15 mouse cellular contexts compared by ENCODE assay signal in the genomic region with DNA sequence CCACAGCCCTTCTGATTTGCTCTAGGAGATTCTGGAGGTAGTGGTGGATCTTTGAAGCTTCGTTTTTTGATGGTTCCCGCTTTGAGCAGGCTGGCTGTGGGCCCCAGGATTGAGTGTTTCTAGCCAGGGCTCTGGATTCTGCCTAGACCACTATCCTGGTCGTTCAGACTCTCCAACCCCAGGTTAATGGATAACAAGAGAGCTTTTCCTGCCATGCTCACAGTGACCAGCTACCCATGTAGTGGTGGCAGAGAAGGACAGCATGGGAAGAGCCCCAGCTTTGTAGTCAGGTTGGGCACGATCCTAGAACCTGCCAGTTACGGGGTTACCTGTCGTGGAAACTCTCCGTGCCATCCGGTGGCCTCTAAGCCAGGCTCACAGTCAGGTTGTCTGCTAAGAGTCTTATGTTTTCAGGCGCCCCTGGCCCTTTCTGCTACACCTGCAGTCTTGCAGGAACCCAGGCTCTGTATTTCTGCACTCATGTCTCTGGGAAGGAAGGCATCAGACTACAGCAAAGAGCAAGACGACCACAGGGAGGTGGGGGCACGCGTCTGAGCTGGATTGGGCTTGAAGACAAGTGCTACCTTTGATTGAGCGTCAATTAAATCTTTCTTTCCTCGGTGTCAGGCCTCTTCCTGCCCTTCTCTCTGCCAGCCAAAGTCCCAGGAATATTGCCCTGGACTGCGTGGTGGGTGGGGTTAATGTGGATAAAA. TPM values are rescaled to one million over a fixed set of nuclear protein-coding genes. Genes with fewer than 3 reads are reported as not detected.
DNase-seq lines count a peak whose midpoint lies in the region; ATAC-seq and TF ChIP-seq lines count a peak whose summit lies in the region.
"Had no signal": no experiment of that assay in that cellular context is flagged by ENCODE, and none has a peak within 500 bp of the region (broad histone marks: within the 10 kb centered on the region; RNA-seq: fewer than 3 reads in every experiment).

No protein-coding gene starts in this region.

- no peaks in the 10 kb centered on the region for H3K9me3 ChIP-seq in CH12.LX (replicated peaks; ENCODE audit: low read length)
- H3K9me3 ChIP-seq in forebrain, embryonic 12.5 days, result no peaks in the 10 kb centered on the region
- H3K9me3 ChIP-seq in hindbrain, embryonic 16.5 days (ENCODE audit: control insufficient read depth, low read length), result no peaks in the 10 kb centered on the region
- no peaks in the 10 kb centered on the region for H3K9me3 ChIP-seq in midbrain, embryonic 11.5 days (ENCODE audit: control insufficient read depth, low read length)
- H3K9me3 ChIP-seq: liver, embryonic 15.5 days; stomach, embryonic 15.5 days had no signal

- no peak for TF ChIP-seq CTCF in CH12.LX (conservative IDR thresholded peaks at IDR 0.05 in 1 of 2, IDR thresholded peaks at IDR 0.05 in 1 of 2; ENCODE audit: low read depth in 2 of 2, low read length in 2 of 2)

- H3K79me2 ChIP-seq in CH12.LX (replicated peaks; ENCODE audit: control insufficient read depth, extremely low read depth, insufficient read depth, poor library complexity, severe bottlenecking), result peaks cover 20% of the 10 kb centered on the region

- H3K4me2 ChIP-seq in CH12.LX (ENCODE audit: insufficient read depth, low read depth, poor library complexity, severe bottlenecking), result no peak overlapping the region
- peak overlapping the region; percentile 15 for H3K4me2 ChIP-seq in forebrain, embryonic 12.5 days
- H3K4me2 ChIP-seq in hindbrain, embryonic 16.5 days (ENCODE audit: low read length), result peak overlapping the region; percentile 35; the same call in 1 of the 2 replicates
- H3K4me2 ChIP-seq in midbrain, embryonic 11.5 days, result peak overlapping the region; percentile 26; the same call in 1 of the 2 replicates
- H3K4me2 ChIP-seq: liver, embryonic 15.5 days; stomach, embryonic 15.5 days had no signal

- peak overlapping the region; percentile 24; the same call in 1 of the 2 replicates for H3K27ac ChIP-seq in CH12.LX (ENCODE audit: insufficient read depth, low read depth)
- peak overlapping the region; percentile 76 for H3K27ac ChIP-seq in forebrain, embryonic 12.5 days
- H3K27ac ChIP-seq in hindbrain, embryonic 16.5 days (ENCODE audit: low read depth, low read length), result peak overlapping the region; percentile 67
- H3K27ac ChIP-seq in midbrain, embryonic 11.5 days (ENCODE audit: low read depth, low read length), result peak overlapping the region; percentile 48; the same call in 1 of the 2 replicates
- H3K27ac ChIP-seq: liver, embryonic 15.5 days; macrophage; stomach, embryonic 15.5 days had no signal

- H3K27me3 ChIP-seq in CH12.LX (replicated peaks), result no peaks in the 10 kb centered on the region
- H3K27me3 ChIP-seq in forebrain, embryonic 12.5 days, result no peaks in the 10 kb centered on the region
- H3K27me3 ChIP-seq in hindbrain, embryonic 16.5 days (replicated peaks; ENCODE audit: control insufficient read depth, insufficient read depth, low read length), result no peaks in the 10 kb centered on the region
- H3K27me3 ChIP-seq in midbrain, embryonic 11.5 days (ENCODE audit: control insufficient read depth, insufficient read depth, low read length), result peaks cover 7% of the 10 kb centered on the region; the same call in 1 of the 2 replicates
- H3K27me3 ChIP-seq: liver, embryonic 15.5 days; Patski; stomach, embryonic 15.5 days had no signal

- no peak overlapping the region for H3K9ac ChIP-seq in CH12.LX (ENCODE audit: insufficient read depth, low read depth)
- no peak overlapping the region for H3K9ac ChIP-seq in forebrain, embryonic 12.5 days
- H3K9ac ChIP-seq in hindbrain, embryonic 16.5 days (ENCODE audit: low read depth, low read length), result peak overlapping the region; percentile 10; the same call in 1 of the 2 replicates
- no peak overlapping the region for H3K9ac ChIP-seq in midbrain, embryonic 11.5 days (ENCODE audit: low read length)
- H3K9ac ChIP-seq: liver, embryonic 15.5 days; stomach, embryonic 15.5 days had no signal

- DNase-seq in CH12.LX (ENCODE audit: extremely low read depth), result no peak
- no peak for DNase-seq in midbrain, embryonic 11.5 days (ENCODE audit: low spot score, missing footprints)
- DNase-seq in adrenal gland, adult 8-10 months, result no peak
- no peak for DNase-seq in adrenal gland, adult (ENCODE audit: inconsistent age in 2 of 2, low spot score in 1 of 2)
- DNase-seq in gastrocnemius, adult 18-20 months (ENCODE audit: low spot score), result no peak
- DNase-seq in cerebellum, postnatal 25 days, result no peak
- DNase-seq: adrenal gland, postnatal 14 days; right cerebral cortex, postnatal 25 days had no signal

- H3K36me3 ChIP-seq in CH12.LX (replicated peaks in 1 of 2; ENCODE audit: control insufficient read depth in 1 of 2, insufficient read depth in 1 of 2, low read length in 1 of 2), result peaks cover 20 to 43% of the 10 kb centered on the region in 2 experiments
- no peaks in the 10 kb centered on the region; the same call in 1 of the 2 replicates for H3K36me3 ChIP-seq in forebrain, embryonic 12.5 days (replicated peaks)
- no peaks in the 10 kb centered on the region for H3K36me3 ChIP-seq in hindbrain, embryonic 16.5 days (ENCODE audit: control insufficient read depth, insufficient read depth, low read length)
- H3K36me3 ChIP-seq in midbrain, embryonic 11.5 days (ENCODE audit: control insufficient read depth, insufficient read depth, low read length), result no peaks in the 10 kb centered on the region
- H3K36me3 ChIP-seq: liver, embryonic 15.5 days; stomach, embryonic 15.5 days had no signal

- TF ChIP-seq POLR2A in CH12.LX (IDR thresholded peaks at IDR 0.05; ENCODE audit: low read depth, low read length), result no peak

- in situ Hi-C loops in CH12.LX (cut with MboI; ENCODE audit: low pct_ligation_motif_present, low pct_unique_long_range_greater_than_20kb, low sequenced_read_pairs), result no loop called here

- dilution Hi-C loops in CH12.LX (cut with MboI; ENCODE audit: extremely low pct_ligation_motif_present, extremely low pct_unique_long_range_greater_than_20kb, low sequenced_read_pairs), result no loop called here

- peak; percentile 39 for ATAC-seq in forebrain, embryonic 12.5 days (ENCODE audit: low FRiP score)
- ATAC-seq in hindbrain, embryonic 16.5 days, result peak; percentile 46
- peak; percentile 41 for ATAC-seq in midbrain, embryonic 11.5 days (ENCODE audit: low FRiP score)
- ATAC-seq: Patski had no signal

- WGBS in forebrain, embryonic 12.5 days, result 43% methylated on average over 15 of the region's 15 CpGs
- 43% methylated on average over 15 of the region's 15 CpGs for WGBS in hindbrain, embryonic 16.5 days
- WGBS in midbrain, embryonic 11.5 days, result 50% methylated on average over 15 of the region's 15 CpGs

- H3K4me3 ChIP-seq in CH12.LX (replicated peaks in 1 of 3; ENCODE audit: low read depth in 2 of 3, low read length in 2 of 3, poor library complexity in 1 of 3), result no peak overlapping the region
- no peak overlapping the region for H3K4me3 ChIP-seq in forebrain, embryonic 12.5 days (replicated peaks)
- no peak overlapping the region for H3K4me3 ChIP-seq in hindbrain, embryonic 16.5 days (ENCODE audit: low read length)
- H3K4me3 ChIP-seq in midbrain, embryonic 11.5 days (ENCODE audit: low read depth, low read length), result no peak overlapping the region
- H3K4me3 ChIP-seq: erythroblast, embryonic 14.5 days; liver, embryonic 15.5 days; stomach, embryonic 15.5 days had no signal

- peaks cover 54 to 75% of the 10 kb centered on the region in 2 experiments for H3K4me1 ChIP-seq in CH12.LX (ENCODE audit: control insufficient read depth in 1 of 2, insufficient read depth in 2 of 2)
- H3K4me1 ChIP-seq in forebrain, embryonic 12.5 days, result peaks cover 37% of the 10 kb centered on the region
- peaks cover 29% of the 10 kb centered on the region for H3K4me1 ChIP-seq in hindbrain, embryonic 16.5 days (ENCODE audit: control insufficient read depth, insufficient read depth, low read depth, low read length)
- peaks cover 12% of the 10 kb centered on the region for H3K4me1 ChIP-seq in midbrain, embryonic 11.5 days (ENCODE audit: control insufficient read depth, insufficient read depth, low read length)
- H3K4me1 ChIP-seq: liver, embryonic 15.5 days; stomach, embryonic 15.5 days had no signal

- TF ChIP-seq RAD21 in CH12.LX (IDR thresholded peaks at IDR 0.05; ENCODE audit: low read depth, low read length), result no peak

- TF ChIP-seq EP300 in CH12.LX (IDR thresholded peaks at IDR 0.05; ENCODE audit: low read length), result no peak

TF ChIP-seq in CH12.LX, 34 proteins besides CTCF, POLR2A, EP300 and RAD21 (continues in another document):
- TF ChIP-seq POLR2AphosphoS2 (IDR thresholded peaks at IDR 0.05; ENCODE audit: low read depth, low read length) (no peak), MAZ (IDR thresholded peaks at IDR 0.05; ENCODE audit: low read depth, low read length) (no peak)

RNA-seq across cellular contexts. Expression of gene Cpne2, which starts 33.8 kb away (rescaled TPM):
- total RNA-seq in CH12.LX (2012; rRNA removed) (70.6 and 118 TPM in 2 replicates), CH12.LX (2014; rRNA removed) (10.3 and 12.7 TPM in 2 replicates)
- polyA plus RNA-seq in CH12.LX (2012; ENCODE audit: insufficient read length, low read depth), result 26.7 and 29.3 TPM in 2 replicates
- polyA plus RNA-seq in forebrain, embryonic 12.5 days (2016; fragmentation: Nextera tagmentation; extraction: Ambion mirVana), result 18.2 and 18.5 TPM in 2 replicates
- polyA plus RNA-seq in hindbrain, embryonic 16.5 days (2015; fragmentation: Nextera tagmentation; extraction: Ambion mirVana), result 22.7 and 23.5 TPM in 2 replicates
- polyA plus RNA-seq in midbrain, embryonic 11.5 days (2014; fragmentation: Nextera tagmentation; extraction: Ambion mirVana), result 11.1 and 12.4 TPM in 2 replicates
- 10 to 100 TPM; 15.9 to 29.0 (median 22.4) TPM for total RNA-seq in adrenal gland, adult 8-10 months (2022)
- total RNA-seq in gastrocnemius, adult 18-20 months (2021), result 10 to 100 TPM in 1 of 2 experiments, 1 to 10 TPM in 1; 5.8 to 10.1 TPM

RNA-seq across cellular contexts. Expression of gene Rspry1, which starts 35.1 kb away (rescaled TPM):
- total RNA-seq in CH12.LX (2012; rRNA removed), result 17.5 and 18.0 TPM in 2 replicates
- 23.5 and 26.9 TPM in 2 replicates for total RNA-seq in CH12.LX (2014; rRNA removed)
- 11.4 and 13.4 TPM in 2 replicates for polyA plus RNA-seq in CH12.LX (2012; ENCODE audit: insufficient read length, low read depth)
- polyA plus RNA-seq in forebrain, embryonic 12.5 days (2016; fragmentation: Nextera tagmentation; extraction: Ambion mirVana), result 53.4 and 54.7 TPM in 2 replicates
- 45.0 and 48.1 TPM in 2 replicates for polyA plus RNA-seq in hindbrain, embryonic 16.5 days (2015; fragmentation: Nextera tagmentation; extraction: Ambion mirVana)
- 50.7 and 51.9 TPM in 2 replicates for polyA plus RNA-seq in midbrain, embryonic 11.5 days (2014; fragmentation: Nextera tagmentation; extraction: Ambion mirVana)
- total RNA-seq in adrenal gland, adult 8-10 months (2022), result 10 to 100 TPM; 20.4 to 30.0 (median 22.5) TPM
- total RNA-seq in gastrocnemius, adult 18-20 months (2021), result 1 to 10 TPM; 7.9 TPM

RNA-seq across cellular contexts. Expression of gene Fam192a, which starts 35.2 kb away (rescaled TPM):
- 30.7 and 35.5 TPM in 2 replicates for total RNA-seq in CH12.LX (2012; rRNA removed)
- total RNA-seq in CH12.LX (2014; rRNA removed), result 37.6 and 43.7 TPM in 2 replicates
- 80.3 and 95.6 TPM in 2 replicates for polyA plus RNA-seq in CH12.LX (2012; ENCODE audit: insufficient read length, low read depth)
- 116 and 122 TPM in 2 replicates for polyA plus RNA-seq in forebrain, embryonic 12.5 days (2016; fragmentation: Nextera tagmentation; extraction: Ambion mirVana)
- polyA plus RNA-seq in hindbrain, embryonic 16.5 days (2015; fragmentation: Nextera tagmentation; extraction: Ambion mirVana), result 67.4 and 67.9 TPM in 2 replicates
- 107 and 127 TPM in 2 replicates for polyA plus RNA-seq in midbrain, embryonic 11.5 days (2014; fragmentation: Nextera tagmentation; extraction: Ambion mirVana)
- total RNA-seq in adrenal gland, adult 8-10 months (2022), result 10 to 100 TPM; 35.4 to 45.5 (median 42.4) TPM
- 10 to 100 TPM; 18.0 to 22.8 TPM for total RNA-seq in gastrocnemius, adult 18-20 months (2021)

Comparison
In these comparisons a context has a peak if more than half of its experiments do, and no peak if none do; other contexts are left out.
1. H3K27ac ChIP-seq: peak in every context shown above with its lines; median percentile 76 in forebrain, embryonic 12.5 days; 67 in hindbrain, embryonic 16.5 days; 48 in midbrain, embryonic 11.5 days; 24 in CH12.LX.